In the genomic region with DNA sequence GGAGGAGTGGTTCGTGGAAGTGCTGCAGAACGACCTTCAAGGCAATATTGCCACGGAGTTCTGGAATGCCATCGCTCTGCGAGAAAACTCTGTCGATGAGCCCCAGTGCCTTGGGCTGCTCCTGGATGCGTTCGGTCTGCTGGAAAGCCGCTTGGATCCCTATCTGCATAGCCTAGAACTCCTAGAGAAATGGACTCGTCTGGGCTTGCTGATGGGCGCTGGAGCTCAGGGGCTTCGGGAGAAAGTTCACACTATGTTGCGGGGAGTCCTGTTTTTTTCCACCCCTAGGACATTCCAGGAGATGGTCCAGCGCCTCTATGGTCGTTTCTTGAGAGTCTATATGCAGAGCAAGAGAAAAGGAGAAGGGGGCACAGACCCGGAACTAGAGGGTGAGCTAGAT, we compare ENCODE assay signal across 8 mouse cellular contexts. TPM values are rescaled to one million over a fixed set of nuclear protein-coding genes. Genes with fewer than 3 reads are reported as not detected.
DNase-seq lines count a peak whose midpoint lies in the region; ATAC-seq and TF ChIP-seq lines count a peak whose summit lies in the region.

No protein-coding gene starts in this region.

- ATAC-seq in heart, embryonic 13.5 days (ENCODE audit: extremely low read depth, insufficient number of reproducible peaks, low FRiP score, low TSS enrichment), result no peak
- ATAC-seq in G1E (ENCODE audit: extremely low read depth, insufficient number of reproducible peaks, low FRiP score, poor library complexity, severe bottlenecking), result no peak
- no peak for ATAC-seq in heart, embryonic 16.5 days (replicated peaks; ENCODE audit: extremely low read depth, insufficient read depth, low FRiP score)
- no peak for ATAC-seq in monocyte, adult 5-6 weeks (replicated peaks; ENCODE audit: insufficient number of reproducible peaks, low FRiP score, low TSS enrichment, poor library complexity, severe bottlenecking)

- H3K9me3 ChIP-seq in heart, embryonic 13.5 days, result no peaks in the 10 kb centered on the region
- H3K9me3 ChIP-seq in G1E (replicated peaks), result no peaks in the 10 kb centered on the region
- no peaks in the 10 kb centered on the region for H3K9me3 ChIP-seq in heart, embryonic 16.5 days (replicated peaks; ENCODE audit: control insufficient read depth, low read length)

- peak overlapping the region; percentile 89 for H3K4me3 ChIP-seq in heart, embryonic 13.5 days
- H3K4me3 ChIP-seq in G1E (ENCODE audit: low read depth, low read length) (peak overlapping the region; percentile 84), macrophage (ENCODE audit: inconsistent target) (peak overlapping the region; percentile 97)
- peak overlapping the region; percentile 78 for H3K4me3 ChIP-seq in heart, embryonic 16.5 days (ENCODE audit: low read length)

- 26% methylated on average over 16 of the region's 16 CpGs for WGBS in heart, embryonic 13.5 days
- WGBS in heart, embryonic 16.5 days, result 32% methylated on average over 16 of the region's 16 CpGs
- 39% methylated on average over 16 of the region's 16 CpGs for WGBS in macrophage (ENCODE audit: missing documents)

- DNase-seq in heart, adult 18-20 months, result no peak
- DNase-seq in G1E (ENCODE audit: low spot score), result no peak
- DNase-seq in adrenal gland, postnatal 14 days, result no peak
- no peak for DNase-seq in urinary bladder, postnatal 36 days (ENCODE audit: low spot score in 2 of 2)

- TF ChIP-seq CTCF in G1E (IDR thresholded peaks at IDR 0.05; ENCODE audit: low read depth, low read length), result no peak

- peak overlapping the region; percentile 94 for H3K9ac ChIP-seq in heart, embryonic 13.5 days
- H3K9ac ChIP-seq in heart, embryonic 16.5 days (ENCODE audit: low read length), result peak overlapping the region; percentile 82

- H3K79me2 ChIP-seq in macrophage (ENCODE audit: inconsistent target), result peaks cover 43% of the 10 kb centered on the region

- peak overlapping the region; percentile 98 for H3K4me2 ChIP-seq in heart, embryonic 13.5 days
- peak overlapping the region; percentile 96 for H3K4me2 ChIP-seq in heart, embryonic 16.5 days (ENCODE audit: low read depth, low read length)

- peak overlapping the region; percentile 74 for H3K27ac ChIP-seq in heart, embryonic 13.5 days (replicated peaks)
- H3K27ac ChIP-seq in heart, embryonic 16.5 days (ENCODE audit: low read length), result peak overlapping the region; percentile 65
- H3K27ac ChIP-seq in macrophage, result peak overlapping the region; percentile 38

- peaks cover 27% of the 10 kb centered on the region for H3K4me1 ChIP-seq in heart, embryonic 13.5 days
- peaks cover 53% of the 10 kb centered on the region for H3K4me1 ChIP-seq in G1E (ENCODE audit: insufficient read depth, low read depth, low read length)
- peaks cover 17% of the 10 kb centered on the region for H3K4me1 ChIP-seq in heart, embryonic 16.5 days (ENCODE audit: control insufficient read depth, insufficient read depth, low read length)

- peaks cover 76% of the 10 kb centered on the region for H3K36me3 ChIP-seq in heart, embryonic 13.5 days
- H3K36me3 ChIP-seq in G1E (replicated peaks), result peaks cover 91% of the 10 kb centered on the region
- peaks cover 40% of the 10 kb centered on the region for H3K36me3 ChIP-seq in heart, embryonic 16.5 days (ENCODE audit: control insufficient read depth, insufficient read depth)
- H3K36me3 ChIP-seq in macrophage (ENCODE audit: inconsistent target), result peaks cover 52% of the 10 kb centered on the region

- H3K27me3 ChIP-seq in heart, embryonic 13.5 days (replicated peaks), result no peaks in the 10 kb centered on the region
- H3K27me3 ChIP-seq in G1E (ENCODE audit: insufficient read depth, low read length), result no peaks in the 10 kb centered on the region
- no peaks in the 10 kb centered on the region for H3K27me3 ChIP-seq in heart, embryonic 16.5 days (ENCODE audit: control insufficient read depth, insufficient read depth, low read length)

RNA-seq across cellular contexts. Expression of a gene that starts 0.7 kb away (rescaled TPM):
- polyA plus RNA-seq in heart, embryonic 13.5 days (2015; fragmentation: Nextera tagmentation; extraction: Ambion mirVana), result 77.3 and 82.5 TPM in 2 replicates
- 10 to 100 TPM; 35.3 to 38.8 TPM for total RNA-seq in heart, adult 18-20 months (2021)
- total RNA-seq in G1E (2014; fragmentation: Nextera tagmentation), result 39.5 and 50.3 TPM in 2 replicates
- total RNA-seq in G1E (2017), result 19.7 and 24.4 TPM in 2 replicates
- 23.0 and 25.3 TPM in 2 replicates for polyA plus RNA-seq in G1E (2012)
- 80.5 and 86.6 TPM in 2 replicates for polyA plus RNA-seq in heart, embryonic 16.5 days (2015; fragmentation: Nextera tagmentation; extraction: Ambion mirVana)
- total RNA-seq in macrophage (2018; cell fraction: chromatin; rRNA removed), result 100 to 1,000 TPM in 13 of 26 experiments, 10 to 100 TPM in 13; 59.0 to 173 (median 103) TPM
- 10 to 100 TPM; 29.0 to 67.6 (median 44.8) TPM for total RNA-seq in macrophage (2018; cell fraction: cytosol; rRNA removed)
- total RNA-seq in macrophage (2018; cell fraction: nucleus; rRNA removed), result 100 to 1,000 TPM in 5 of 26 experiments, 10 to 100 TPM in 21; 44.8 to 137 (median 73.1) TPM
- 51.0 to 59.8 TPM (median 54.1 TPM) in 3 replicates for polyA plus RNA-seq in macrophage (2018)
- 63.9 and 66.1 TPM in 2 replicates for total RNA-seq in adrenal gland, postnatal 14 days (2021)
- total RNA-seq in monocyte, adult 5-6 weeks (2017), result 42.6 to 64.9 TPM (median 43.8 TPM) in 3 replicates

RNA-seq across cellular contexts. Expression of a gene that starts 0.8 kb away (rescaled TPM):
- 144 and 158 TPM in 2 replicates for polyA plus RNA-seq in heart, embryonic 13.5 days (2015; fragmentation: Nextera tagmentation; extraction: Ambion mirVana)
- 10 to 100 TPM; 38.2 to 42.6 TPM for total RNA-seq in heart, adult 18-20 months (2021)
- total RNA-seq in G1E (2014; fragmentation: Nextera tagmentation) (35.9 and 47.0 TPM in 2 replicates), G1E (2017) (100 and 107 TPM in 2 replicates)
- polyA plus RNA-seq in G1E (2012) (237 and 259 TPM in 2 replicates), macrophage (2018) (26.0 to 60.7 TPM (median 55.7 TPM) in 3 replicates)
- polyA plus RNA-seq in heart, embryonic 16.5 days (2015; fragmentation: Nextera tagmentation; extraction: Ambion mirVana), result 154 and 157 TPM in 2 replicates
- total RNA-seq in macrophage (2018; cell fraction: chromatin; rRNA removed), result 10 to 100 TPM in 17 of 26 experiments, 1 to 10 TPM in 9; 1.4 to 40.9 (median 14.4) TPM
- total RNA-seq in macrophage (2018; cell fraction: cytosol; rRNA removed), result 10 to 100 TPM; 24.4 to 47.4 (median 37.5) TPM
- 10 to 100 TPM in 20 of 26 experiments, 1 to 10 TPM in 6; 5.7 to 40.4 (median 18.4) TPM for total RNA-seq in macrophage (2018; cell fraction: nucleus; rRNA removed)
- total RNA-seq in adrenal gland, postnatal 14 days (2021), result 45.8 and 49.8 TPM in 2 replicates
- total RNA-seq in monocyte, adult 5-6 weeks (2017), result 31.8 to 50.4 TPM (median 32.4 TPM) in 3 replicates

RNA-seq across cellular contexts. Expression of a gene that starts 10.6 kb away (rescaled TPM):
- polyA plus RNA-seq in heart, embryonic 13.5 days (2015; fragmentation: Nextera tagmentation; extraction: Ambion mirVana), result 3.5 and 4.3 TPM in 2 replicates
- total RNA-seq in heart, adult 18-20 months (2021), result 1 to 10 TPM; 7.4 to 7.7 TPM
- total RNA-seq in G1E (2014; fragmentation: Nextera tagmentation) (13.6 and 22.0 TPM in 2 replicates), G1E (2017) (8.1 and 10.0 TPM in 2 replicates)
- polyA plus RNA-seq in G1E (2012) (51.5 and 52.8 TPM in 2 replicates), macrophage (2018) (6.1 to 7.8 TPM (median 6.6 TPM) in 3 replicates)
- 4.3 and 5.9 TPM in 2 replicates for polyA plus RNA-seq in heart, embryonic 16.5 days (2015; fragmentation: Nextera tagmentation; extraction: Ambion mirVana)
- total RNA-seq in macrophage (2018; cell fraction: chromatin; rRNA removed), result 1 to 10 TPM; 1.0 to 7.0 (median 3.7) TPM
- total RNA-seq in macrophage (2018; cell fraction: cytosol; rRNA removed), result 1 to 10 TPM; 2.5 to 8.7 (median 5.7) TPM
- 1 to 10 TPM; 1.9 to 8.1 (median 3.5) TPM for total RNA-seq in macrophage (2018; cell fraction: nucleus; rRNA removed)
- 10.9 and 13.4 TPM in 2 replicates for total RNA-seq in adrenal gland, postnatal 14 days (2021)
- 7.1 to 9.2 TPM (median 8.4 TPM) in 3 replicates for total RNA-seq in monocyte, adult 5-6 weeks (2017)

RNA-seq across cellular contexts. Expression of a gene that starts 14.9 kb away (rescaled TPM):
- polyA plus RNA-seq in heart, embryonic 13.5 days (2015; fragmentation: Nextera tagmentation; extraction: Ambion mirVana), result not detected in 2 replicates
- total RNA-seq in heart, adult 18-20 months (2021), result not detected
- total RNA-seq in G1E (2014; fragmentation: Nextera tagmentation), result not detected in 2 replicates
- total RNA-seq in G1E (2017), result not detected in 2 replicates
- polyA plus RNA-seq in G1E (2012), result not detected in 2 replicates
- polyA plus RNA-seq in heart, embryonic 16.5 days (2015; fragmentation: Nextera tagmentation; extraction: Ambion mirVana), result not detected in 2 replicates
- total RNA-seq in macrophage (2018; cell fraction: chromatin; rRNA removed), result not detected
- total RNA-seq in macrophage (2018; cell fraction: cytosol; rRNA removed), result not detected
- not detected for total RNA-seq in macrophage (2018; cell fraction: nucleus; rRNA removed)
- polyA plus RNA-seq in macrophage (2018), result not detected in 3 replicates
- total RNA-seq in adrenal gland, postnatal 14 days (2021), result not detected in 2 replicates
- total RNA-seq in monocyte, adult 5-6 weeks (2017), result not detected in 3 replicates

RNA-seq across cellular contexts. Expression of a gene that starts 16.7 kb away (rescaled TPM):
- polyA plus RNA-seq in heart, embryonic 13.5 days (2015; fragmentation: Nextera tagmentation; extraction: Ambion mirVana), result not detected in 2 replicates
- under 1 TPM in 1 of 2 experiments, not detected in 1; 0.23 TPM for total RNA-seq in heart, adult 18-20 months (2021)
- total RNA-seq in G1E (2014; fragmentation: Nextera tagmentation) (not detected in 2 replicates), G1E (2017) (not detected in 2 replicates)
- polyA plus RNA-seq in G1E (2012) (not detected in 2 replicates), macrophage (2018) (not detected in 3 replicates)
- polyA plus RNA-seq in heart, embryonic 16.5 days (2015; fragmentation: Nextera tagmentation; extraction: Ambion mirVana), result 0.89 and 1.2 TPM in 2 replicates
- not detected for total RNA-seq in macrophage (2018; cell fraction: chromatin; rRNA removed)
- total RNA-seq in macrophage (2018; cell fraction: cytosol; rRNA removed), result not detected
- total RNA-seq in macrophage (2018; cell fraction: nucleus; rRNA removed), result not detected
- total RNA-seq in adrenal gland, postnatal 14 days (2021), result not detected in 2 replicates
- not detected in 3 replicates for total RNA-seq in monocyte, adult 5-6 weeks (2017)
